Mouse (Mus musculus) myocyte (in vitro differentiated cells): ENCODE results near the gene Nfia.

Source experiments
- CEBPB ChIP-seq: IDR thresholded peaks from 2 replicates; pipeline ENCODE4 v1.6.1; 2011; ENCODE audit warnings: mild to moderate bottlenecking, moderate library complexity; ENCODE audit not compliant: poor library complexity, insufficient read depth, severe bottlenecking
- E2F4 ChIP-seq: IDR thresholded peaks from one replicate; pipeline ENCODE4 v1.6.1; 2011; ENCODE audit warnings: mild to moderate bottlenecking, control low read depth, moderate library complexity; ENCODE audit not compliant: insufficient read depth
- MYOD1 ChIP-seq, 3 experiments: IDR thresholded peaks; one replicate each; pipeline ENCODE4 v1.6.1; 2011; ENCODE audit warnings: control low read depth in 2 of 3, low read depth in 2 of 3, mild to moderate bottlenecking in 2 of 3, moderate library complexity in 1 of 3; ENCODE audit not compliant: insufficient read length in 2 of 3, control insufficient read depth in 1 of 3
- MYOG ChIP-seq, 3 experiments: IDR thresholded peaks; one replicate each; pipeline ENCODE4 v1.6.1; 2011; ENCODE audit warnings: control low read depth in 2 of 3, low read depth in 2 of 3, mild to moderate bottlenecking in 2 of 3; ENCODE audit not compliant: insufficient read length in 2 of 3, control insufficient read depth in 1 of 3, insufficient read depth in 1 of 3
- POLR2A ChIP-seq: IDR thresholded peaks from one replicate; pipeline ENCODE4 v1.6.1; 2011; ENCODE audit warnings: low read depth, mild to moderate bottlenecking, control low read depth, moderate library complexity; ENCODE audit not compliant: insufficient read length
- REST ChIP-seq: IDR thresholded peaks from one replicate; pipeline ENCODE4 v1.6.1; 2011; ENCODE audit warnings: mild to moderate bottlenecking, control low read depth, moderate library complexity; ENCODE audit not compliant: insufficient read depth, insufficient read length
- TCF12 ChIP-seq: IDR thresholded peaks from one replicate; pipeline ENCODE4 v1.6.1; 2011; ENCODE audit warnings: mild to moderate bottlenecking, control low read depth; ENCODE audit not compliant: poor library complexity, insufficient read depth, severe bottlenecking
- USF1 ChIP-seq: IDR thresholded peaks from one replicate; pipeline ENCODE4 v1.6.1; 2011; ENCODE audit warnings: low read depth, mild to moderate bottlenecking, control low read depth, moderate library complexity

DNA sequence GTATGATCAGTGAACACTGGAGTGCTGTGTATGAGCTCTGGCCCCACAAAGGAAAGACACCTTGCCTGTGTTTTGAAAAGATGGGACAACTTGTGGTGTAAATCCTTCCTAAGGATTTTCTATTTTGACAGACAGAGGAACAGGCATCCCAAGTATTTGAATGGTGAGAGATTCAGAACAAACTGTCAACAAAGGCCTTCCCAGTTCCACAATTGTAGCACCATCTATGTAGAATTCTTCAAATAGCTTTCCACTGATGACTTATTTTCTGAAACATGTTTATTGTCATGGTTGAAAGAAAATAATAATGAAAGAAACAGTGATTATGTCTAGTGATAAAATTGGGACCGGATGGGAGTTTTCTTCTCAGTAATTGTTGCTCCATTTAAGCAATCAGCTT lies 45.2 kb downstream of the Nfia start:
- TF ChIP-seq MYOD1 (IDR thresholded peaks at IDR 0.05; ENCODE audit: control insufficient read depth in 1 of 3, insufficient read length in 2 of 3, low read depth in 2 of 3), result no peak
- TF ChIP-seq USF1, result no peak
- no peak for TF ChIP-seq POLR2A
- no peak for TF ChIP-seq REST
- TF ChIP-seq E2F4, result no peak
- TF ChIP-seq MYOG (IDR thresholded peaks at IDR 0.05; ENCODE audit: control insufficient read depth in 1 of 3, insufficient read depth in 1 of 3, insufficient read length in 2 of 3, low read depth in 2 of 3), result no peak
- no peak for TF ChIP-seq TCF12
- TF ChIP-seq CEBPB, result no peak
